Mouse (Mus musculus): ENCODE results near the gene Mpc1. TPM values are rescaled to one million over a fixed set of nuclear protein-coding genes. Genes with fewer than 3 reads are reported as not detected.
A peak's percentile ranks its signal among the peaks of the same experiment; 100 is the strongest.
"Not testable (repeated sequence)": the region's sequence is repeated elsewhere in the genome, so short reads cannot be mapped to it uniquely, and the experiment has no call there.

Mpc1 gene
- total and polyA plus RNA-seq, 3 experiments: 92.5 to 304 (median 296) TPM

- DNase-seq: no peak
Measured at GRCm38 (mm10) chr17:8278356-8278755, 4.3 kb upstream of the Mpc1 start.

- DNase-seq: peak; percentile 98
Measured at GRCm38 (mm10) chr17:8283526-8284253, 986 bp downstream of the Mpc1 start.

GRCm38 (mm10) chr17:8284254-8284661 lies 1.6 kb downstream of the Mpc1 start:
- DNase-seq: peak; percentile 67

- peak; percentile 39 for DNase-seq
Measured at GRCm38 (mm10) chr17:8285056-8285455, 2.4 kb downstream of the Mpc1 start.

- DNase-seq: peak; percentile 19
Measured at GRCm38 (mm10) chr17:8286987-8287386, 4.3 kb downstream of the Mpc1 start.

GRCm38 (mm10) chr17:8289993-8290679 lies 7.4 kb downstream of the Mpc1 start:
- DNase-seq: no peak

- peak; percentile 69 for DNase-seq
Measured at GRCm38 (mm10) chr17:8290736-8291135, 8.0 kb downstream of the Mpc1 start.

GRCm38 (mm10) chr17:8295825-8296224 lies 13.1 kb downstream of the Mpc1 start:
- DNase-seq: no peak

GRCm38 (mm10) chr17:8296313-8296844 lies 13.7 kb downstream of the Mpc1 start:
- DNase-seq: no peak

- no peak for DNase-seq
Measured at GRCm38 (mm10) chr17:8297746-8298145, 15.0 kb downstream of the Mpc1 start.

- DNase-seq: no peak
Measured at GRCm38 (mm10) chr17:8298281-8298680, 15.6 kb downstream of the Mpc1 start.

- DNase-seq: peak; percentile 40
Measured at GRCm38 (mm10) chr17:8299524-8299923, 16.8 kb downstream of the Mpc1 start.

GRCm38 (mm10) chr17:8301515-8301914 lies 18.8 kb downstream of the Mpc1 start:
- DNase-seq: no peak

- no peak for DNase-seq
Measured at GRCm38 (mm10) chr17:8302772-8303438, 20.2 kb downstream of the Mpc1 start.

- no peak for DNase-seq
Measured at GRCm38 (mm10) chr17:8303671-8304070, 21.0 kb downstream of the Mpc1 start.

- peak; percentile 41 for DNase-seq
Measured at GRCm38 (mm10) chr17:8305801-8306200, 23.1 kb downstream of the Mpc1 start.

GRCm38 (mm10) chr17:8310838-8311614 lies 28.3 kb downstream of the Mpc1 start, which contains the start of gene Sft2d1:
TSS of gene Sft2d1 (plus strand) at chr17:8311102.
- DNase-seq: peak; percentile 98

- DNase-seq: no peak
Measured at GRCm38 (mm10) chr17:8311751-8312150, 29.0 kb downstream of the Mpc1 start.

GRCm38 (mm10) chr17:8313976-8314375 lies 31.3 kb downstream of the Mpc1 start:
- no peak for DNase-seq

GRCm38 (mm10) chr17:8316251-8316650 lies 33.5 kb downstream of the Mpc1 start:
- no peak for DNase-seq

GRCm38 (mm10) chr17:8326877-8327276 lies 44.2 kb downstream of the Mpc1 start:
- not testable (repeated sequence) for DNase-seq
